Mouse (Mus musculus) small intestine, adult 2 months (tissue): ENCODE measurements around the gene Mrap. TPM values are rescaled to one million over a fixed set of nuclear protein-coding genes. Genes with fewer than 3 reads are reported as not detected.

Source experiments
- H3K27ac ChIP-seq: fragments of 200-500 bp; 2 replicates; pipeline ENCODE4 v1.5.1; 2012; ENCODE audit warnings: low read depth, low read length, control low read depth, inconsistent platforms; ENCODE audit not compliant: insufficient read depth
- H3K27me3 ChIP-seq: fragments of 200-500 bp; 2 replicates; pipeline ENCODE4 v1.6.1; 2012; ENCODE audit warnings: mild to moderate bottlenecking, moderate library complexity, low read length, inconsistent platforms; ENCODE audit not compliant: control insufficient read depth, insufficient read depth
- H3K36me3 ChIP-seq: fragments of 200-500 bp; 2 replicates; pipeline ENCODE4 v1.6.1; 2012; ENCODE audit warnings: mild to moderate bottlenecking, low read length, control low read depth, inconsistent platforms; ENCODE audit not compliant: control insufficient read depth, insufficient read depth
- H3K4me1 ChIP-seq: fragments of 200-500 bp; 2 replicates; pipeline ENCODE4 v1.6.1; 2012; ENCODE audit warnings: low read length, inconsistent platforms, mixed read lengths; ENCODE audit not compliant: control insufficient read depth, insufficient read depth, insufficient read length
- H3K4me3 ChIP-seq: fragments of 200-500 bp; 2 replicates; pipeline ENCODE4 v1.5.1; 2012; ENCODE audit warnings: low read depth, mild to moderate bottlenecking, control low read depth, inconsistent platforms, low read length, moderate library complexity
- CTCF ChIP-seq: fragments of 200-500 bp; IDR thresholded peaks from 2 replicates; pipeline ENCODE4 v1.5.1; 2012; ENCODE audit warnings: low read depth, mild to moderate bottlenecking, control low read depth, inconsistent platforms, low read length, moderate library complexity, mixed read lengths; ENCODE audit not compliant: insufficient replicate concordance, insufficient read length; ENCODE audit errors: extremely low read depth
- POLR2A ChIP-seq: fragments of 200-500 bp; IDR thresholded peaks from 2 replicates; pipeline ENCODE4 v1.6.1; 2012; ENCODE audit warnings: low read depth, mild to moderate bottlenecking, control low read depth, inconsistent platforms, low read length, moderate library complexity
- WGBS: fragments of 180-500 bp; shearing (Covaris S2); methylation state at CpG from one replicate; pipeline ENCODE4 v1.1.7; 2018; 5-methylcytosine and 5-hydroxymethylcytosine counted together
- polyA plus RNA-seq: library from polyadenylated mRNA; depleted of rRNA; stranded (reverse); fragments of >200 nt; gene quantifications from 2 replicates; pipeline ENCODE4 v1.2.3, GENCODE M21; 2012

Gene Mrap
- polyA plus RNA-seq, 1 experiment, result 1.4 TPM

- Histone ChIP-seq H3K27ac (no peak overlapping the region), H3K4me1 (no peaks in the 10 kb centered on the region), H3K4me3 (no peak overlapping the region), H3K36me3 (no peaks in the 10 kb centered on the region), H3K27me3 (no peaks in the 10 kb centered on the region)
- 91% methylated on average over 2 of the region's 2 CpGs for WGBS
- TF ChIP-seq CTCF (no peak), POLR2A (no peak)
These were observed 36.5 kb upstream of the Mrap start for GRCm38 (mm10) chr16:90701541-90701940.

GRCm38 (mm10) chr16:90703646-90704045, 34.4 kb upstream of the Mrap start:
- Histone ChIP-seq H3K27me3 (no peaks in the 10 kb centered on the region), H3K4me1 (no peaks in the 10 kb centered on the region), H3K27ac (no peak overlapping the region), H3K36me3 (no peaks in the 10 kb centered on the region), H3K4me3 (no peak overlapping the region)
- 2% methylated on average over 1 of the region's 1 CpGs for WGBS
- TF ChIP-seq CTCF, result no peak
- no peak for TF ChIP-seq POLR2A

- 53% methylated on average over 13 of the region's 13 CpGs for WGBS
- TF ChIP-seq CTCF, result no peak
- no peak for TF ChIP-seq POLR2A
- H3K4me3 ChIP-seq, result no peak overlapping the region
- H3K27me3 ChIP-seq, result no peaks in the 10 kb centered on the region
- no peak overlapping the region for H3K27ac ChIP-seq
- H3K36me3 ChIP-seq, result no peaks in the 10 kb centered on the region
- H3K4me1 ChIP-seq, result no peaks in the 10 kb centered on the region
These were observed 33.7 kb upstream of the Mrap start for GRCm38 (mm10) chr16:90704161-90704825.

GRCm38 (mm10) chr16:90706279-90706678, 31.7 kb upstream of the Mrap start:
- 20% methylated on average over 3 of the region's 3 CpGs for WGBS
- TF ChIP-seq POLR2A, result no peak
- no peak for TF ChIP-seq CTCF
- no peaks in the 10 kb centered on the region for H3K4me1 ChIP-seq
- H3K27ac ChIP-seq, result no peak overlapping the region
- H3K27me3 ChIP-seq, result no peaks in the 10 kb centered on the region
- H3K4me3 ChIP-seq, result no peak overlapping the region
- H3K36me3 ChIP-seq, result no peaks in the 10 kb centered on the region

- Histone ChIP-seq H3K36me3 (no peaks in the 10 kb centered on the region), H3K27ac (no peak overlapping the region), H3K4me1 (no peaks in the 10 kb centered on the region), H3K27me3 (no peaks in the 10 kb centered on the region), H3K4me3 (no peak overlapping the region)
- 43% methylated on average over 17 of the region's 17 CpGs for WGBS
- TF ChIP-seq POLR2A (no peak), CTCF (no peak)
These were observed 28.2 kb upstream of the Mrap start for GRCm38 (mm10) chr16:90709711-90710289.

GRCm38 (mm10) chr16:90710313-90710712, 27.7 kb upstream of the Mrap start:
- whole genome bisulfite sequencing, result 35% methylated on average over 12 of the region's 12 CpGs
- TF ChIP-seq POLR2A, result no peak
- TF ChIP-seq CTCF, result no peak
- no peaks in the 10 kb centered on the region for H3K36me3 ChIP-seq

GRCm38 (mm10) chr16:90724051-90724450, 14.0 kb upstream of the Mrap start:
- peaks cover 18% of the 10 kb centered on the region for H3K36me3 ChIP-seq
- WGBS, result 87% methylated on average over 4 of the region's 4 CpGs
- H3K4me1 ChIP-seq, result no peaks in the 10 kb centered on the region; the same call in 1 of the 2 replicates
- TF ChIP-seq CTCF (no peak), POLR2A (no peak)
- no peak overlapping the region for H3K27ac ChIP-seq
- no peak overlapping the region for H3K4me3 ChIP-seq
- no peaks in the 10 kb centered on the region for H3K27me3 ChIP-seq

More at GRCm38 (mm10) chr16:90710313-90710712, 27.7 kb upstream of the Mrap start:
- no peak overlapping the region for H3K27ac ChIP-seq
- no peaks in the 10 kb centered on the region for H3K4me1 ChIP-seq
- H3K4me3 ChIP-seq, result no peak overlapping the region
- no peaks in the 10 kb centered on the region for H3K27me3 ChIP-seq
